Mouse (Mus musculus): ENCODE results near the gene Pgs1. TPM values are rescaled to one million over a fixed set of nuclear protein-coding genes. Genes with fewer than 3 reads are reported as not detected.

Gene Pgs1
- polyA plus RNA-seq, 1 experiment from 2014 or later, result 38.6 TPM

- no peak overlapping the region for H3K4me3 ChIP-seq (ENCODE audit: low read depth, low read length)
- no peaks in the 10 kb centered on the region for H3K4me1 ChIP-seq (replicated peaks; ENCODE audit: control insufficient read depth, insufficient read depth, low read length)
- ATAC-seq (ENCODE audit: low FRiP score) (no peak), DNase-seq (ENCODE audit: low spot score) (no peak)
- no peak overlapping the region for H3K27ac ChIP-seq (ENCODE audit: low read depth, low read length)
- no peaks in the 10 kb centered on the region for H3K27me3 ChIP-seq (ENCODE audit: control insufficient read depth, insufficient read depth, low read length)
- no peaks in the 10 kb centered on the region for H3K9me3 ChIP-seq (ENCODE audit: control insufficient read depth, low read length)
- no peaks in the 10 kb centered on the region for H3K36me3 ChIP-seq (ENCODE audit: control insufficient read depth, insufficient read depth, low read length)
- WGBS, result 76% methylated on average over 12 of the region's 12 CpGs
- H3K4me2 ChIP-seq (replicated peaks; ENCODE audit: low read depth, low read length), result no peak overlapping the region
- no peak overlapping the region for H3K9ac ChIP-seq (ENCODE audit: low read depth, low read length)
Observed at GRCm38 (mm10) chr11:118058367-118058766, 72.3 kb downstream of the Pgs1 start.

- Histone ChIP-seq H3K9ac (ENCODE audit: low read depth, low read length) (no peak overlapping the region), H3K4me2 (replicated peaks; ENCODE audit: low read depth, low read length) (no peak overlapping the region), H3K27ac (ENCODE audit: low read depth, low read length) (no peak overlapping the region), H3K27me3 (ENCODE audit: control insufficient read depth, insufficient read depth, low read length) (no peaks in the 10 kb centered on the region), H3K9me3 (ENCODE audit: control insufficient read depth, low read length) (no peaks in the 10 kb centered on the region), H3K4me3 (ENCODE audit: low read depth, low read length) (no peak overlapping the region), H3K4me1 (replicated peaks; ENCODE audit: control insufficient read depth, insufficient read depth, low read length) (no peaks in the 10 kb centered on the region), H3K36me3 (ENCODE audit: control insufficient read depth, insufficient read depth, low read length) (no peaks in the 10 kb centered on the region)
- ATAC-seq (ENCODE audit: low FRiP score), result no peak
- 66% methylated on average over 10 of the region's 10 CpGs for WGBS
- no peak for DNase-seq (ENCODE audit: low spot score)
Observed at GRCm38 (mm10) chr11:118058872-118059271, 72.8 kb downstream of the Pgs1 start.

GRCm38 (mm10) chr11:118060038-118060437, 73.9 kb downstream of the Pgs1 start:
- H3K36me3 ChIP-seq (ENCODE audit: control insufficient read depth, insufficient read depth, low read length), result no peaks in the 10 kb centered on the region
- no peaks in the 10 kb centered on the region for H3K27me3 ChIP-seq (ENCODE audit: control insufficient read depth, insufficient read depth, low read length)
- DNase-seq (ENCODE audit: low spot score) (no peak), ATAC-seq (ENCODE audit: low FRiP score) (no peak)
- no peaks in the 10 kb centered on the region for H3K4me1 ChIP-seq (replicated peaks; ENCODE audit: control insufficient read depth, insufficient read depth, low read length)
- no peak overlapping the region for H3K4me3 ChIP-seq (ENCODE audit: low read depth, low read length)
- H3K9ac ChIP-seq (ENCODE audit: low read depth, low read length), result no peak overlapping the region
- H3K9me3 ChIP-seq (ENCODE audit: control insufficient read depth, low read length), result no peaks in the 10 kb centered on the region
- H3K4me2 ChIP-seq (replicated peaks; ENCODE audit: low read depth, low read length), result no peak overlapping the region
- no peak overlapping the region for H3K27ac ChIP-seq (ENCODE audit: low read depth, low read length)
- WGBS, result 86% methylated on average over 14 of the region's 14 CpGs

- H3K4me1 ChIP-seq (replicated peaks; ENCODE audit: control insufficient read depth, insufficient read depth, low read length), result no peaks in the 10 kb centered on the region
Observed at GRCm38 (mm10) chr11:118067588-118067987, 81.5 kb downstream of the Pgs1 start.

GRCm38 (mm10) chr11:118068812-118069332, 82.8 kb downstream of the Pgs1 start:
- Histone ChIP-seq H3K9me3 (ENCODE audit: control insufficient read depth, low read length) (no peaks in the 10 kb centered on the region), H3K4me2 (replicated peaks; ENCODE audit: low read depth, low read length) (no peak overlapping the region), H3K9ac (ENCODE audit: low read depth, low read length) (no peak overlapping the region), H3K4me3 (ENCODE audit: low read depth, low read length) (no peak overlapping the region), H3K27me3 (ENCODE audit: control insufficient read depth, insufficient read depth, low read length) (no peaks in the 10 kb centered on the region), H3K27ac (ENCODE audit: low read depth, low read length) (no peak overlapping the region), H3K4me1 (replicated peaks; ENCODE audit: control insufficient read depth, insufficient read depth, low read length) (no peaks in the 10 kb centered on the region), H3K36me3 (ENCODE audit: control insufficient read depth, insufficient read depth, low read length) (no peaks in the 10 kb centered on the region)
- DNase-seq (ENCODE audit: low spot score) (no peak), ATAC-seq (ENCODE audit: low FRiP score) (no peak)
- WGBS, result 87% methylated on average over 16 of the region's 16 CpGs

More at GRCm38 (mm10) chr11:118067588-118067987, 81.5 kb downstream of the Pgs1 start:
- Histone ChIP-seq H3K36me3 (ENCODE audit: control insufficient read depth, insufficient read depth, low read length) (no peaks in the 10 kb centered on the region), H3K27ac (ENCODE audit: low read depth, low read length) (no peak overlapping the region), H3K4me3 (ENCODE audit: low read depth, low read length) (no peak overlapping the region), H3K9ac (ENCODE audit: low read depth, low read length) (no peak overlapping the region), H3K4me2 (replicated peaks; ENCODE audit: low read depth, low read length) (no peak overlapping the region), H3K9me3 (ENCODE audit: control insufficient read depth, low read length) (no peaks in the 10 kb centered on the region), H3K27me3 (ENCODE audit: control insufficient read depth, insufficient read depth, low read length) (no peaks in the 10 kb centered on the region)
- WGBS, result 72% methylated on average over 8 of the region's 8 CpGs
- no peak for DNase-seq (ENCODE audit: low spot score)
- ATAC-seq (ENCODE audit: low FRiP score), result no peak

GRCm38 (mm10) chr11:118071227-118071912, 85.3 kb downstream of the Pgs1 start:
- Histone ChIP-seq H3K9me3 (ENCODE audit: control insufficient read depth, low read length) (no peaks in the 10 kb centered on the region), H3K27ac (ENCODE audit: low read depth, low read length) (no peak overlapping the region), H3K36me3 (ENCODE audit: control insufficient read depth, insufficient read depth, low read length) (no peaks in the 10 kb centered on the region), H3K9ac (ENCODE audit: low read depth, low read length) (no peak overlapping the region), H3K4me2 (replicated peaks; ENCODE audit: low read depth, low read length) (no peak overlapping the region), H3K4me1 (replicated peaks; ENCODE audit: control insufficient read depth, insufficient read depth, low read length) (no peaks in the 10 kb centered on the region), H3K27me3 (ENCODE audit: control insufficient read depth, insufficient read depth, low read length) (no peaks in the 10 kb centered on the region), H3K4me3 (ENCODE audit: low read depth, low read length) (no peak overlapping the region)
- ATAC-seq (ENCODE audit: low FRiP score), result no peak
- DNase-seq (ENCODE audit: low spot score), result no peak
- WGBS, result 52% methylated on average over 11 of the region's 11 CpGs

Other genes starting within 250 kb of the Pgs1 start
- 0.86 and 0.93 TPM in 2 replicates for gene Tmc8, start 204.2 kb upstream of the Pgs1 start, polyA plus RNA-seq (2014; fragmentation: Nextera tagmentation; extraction: Ambion mirVana)
- gene Tmc6, start 204.1 kb upstream of the Pgs1 start, polyA plus RNA-seq (2014; fragmentation: Nextera tagmentation; extraction: Ambion mirVana), result 8.1 and 9.5 TPM in 2 replicates
- gene 6030468B19Rik, start 188.6 kb upstream of the Pgs1 start, polyA plus RNA-seq (2014; fragmentation: Nextera tagmentation; extraction: Ambion mirVana), result 1.5 TPM in 1 of 2 replicates, not detected in the other
- 0.83 and 1.2 TPM in 2 replicates for gene Gm20708, start 176.6 kb upstream of the Pgs1 start, polyA plus RNA-seq (2014; fragmentation: Nextera tagmentation; extraction: Ambion mirVana)
- 28.0 and 33.7 TPM in 2 replicates for gene Syngr2, start 176.6 kb upstream of the Pgs1 start, polyA plus RNA-seq (2014; fragmentation: Nextera tagmentation; extraction: Ambion mirVana)
- 3.4 and 3.5 TPM in 2 replicates for gene Afmid, start 160.4 kb upstream of the Pgs1 start, polyA plus RNA-seq (2014; fragmentation: Nextera tagmentation; extraction: Ambion mirVana)
- 73.3 and 84.3 TPM in 2 replicates for gene Tk1, start 160.2 kb upstream of the Pgs1 start, polyA plus RNA-seq (2014; fragmentation: Nextera tagmentation; extraction: Ambion mirVana)
- gene Birc5, start 137.0 kb upstream of the Pgs1 start, polyA plus RNA-seq (2014; fragmentation: Nextera tagmentation; extraction: Ambion mirVana), result 296 and 301 TPM in 2 replicates
- not detected in 2 replicates for gene Tmem235, start 125.5 kb upstream of the Pgs1 start, polyA plus RNA-seq (2014; fragmentation: Nextera tagmentation; extraction: Ambion mirVana)
- gene Tha1, start 112.8 kb upstream of the Pgs1 start, polyA plus RNA-seq (2014; fragmentation: Nextera tagmentation; extraction: Ambion mirVana), result 1.4 and 1.7 TPM in 2 replicates
- 3.4 and 5.6 TPM in 2 replicates for gene Socs3, start 16.2 kb upstream of the Pgs1 start, polyA plus RNA-seq (2014; fragmentation: Nextera tagmentation; extraction: Ambion mirVana)
- gene Dnah17, start 144.3 kb downstream of the Pgs1 start, polyA plus RNA-seq (2014; fragmentation: Nextera tagmentation; extraction: Ambion mirVana), result 0.14 and 0.17 TPM in 2 replicates